Mouse (Mus musculus): ENCODE measurements around the gene Gramd4. TPM values are rescaled to one million over a fixed set of nuclear protein-coding genes. Genes with fewer than 3 reads are reported as not detected.

Gene Gramd4
- 8.4 and 9.0 TPM in 2 replicates for polyA plus RNA-seq (2014; fragmentation: Nextera tagmentation; extraction: Ambion mirVana)

DNA sequence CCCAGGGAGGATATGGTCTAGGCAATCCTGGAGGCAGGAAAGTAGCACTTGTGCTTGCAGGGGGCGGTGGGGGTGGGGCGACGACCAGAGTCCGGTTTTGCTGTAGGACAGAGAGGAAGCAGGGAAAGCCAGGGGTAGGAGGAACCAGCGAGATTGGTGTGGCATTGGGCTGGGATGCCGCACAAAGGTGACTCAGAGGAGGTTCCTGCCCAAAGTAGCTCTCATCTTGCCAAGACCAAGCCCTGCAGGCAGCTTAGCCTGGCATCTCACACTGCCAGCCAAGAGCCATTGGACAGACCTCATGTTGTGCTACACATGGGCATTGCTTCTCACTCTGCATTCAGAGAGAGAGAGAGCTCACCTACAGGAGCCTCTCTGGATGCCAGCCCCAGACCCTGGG is at the start of gene Gramd4:
TSS of gene Gramd4 (plus strand) at position 283 of the 400 bp plus-strand sequence.
- ATAC-seq (ENCODE audit: insufficient number of reproducible peaks, low FRiP score, low TSS enrichment, low read depth), result 0 out of 2 replicates have a peak, but pooled peaks have one; percentile 1

GRCm38 (mm10) chr15:86013130-86013529 is 44.4 kb upstream of the Gramd4 start:
- Histone ChIP-seq H3K36me3 (ENCODE audit: control insufficient read depth, insufficient read depth, low read length) (no peaks in the 10 kb centered on the region), H3K27me3 (ENCODE audit: control insufficient read depth, insufficient read depth, low read length) (no peaks in the 10 kb centered on the region), H3K9me3 (ENCODE audit: control insufficient read depth, low read length) (no peaks in the 10 kb centered on the region), H3K27ac (replicated peaks; ENCODE audit: low read depth, low read length) (no peak overlapping the region), H3K4me3 (ENCODE audit: low read depth, low read length) (no peak overlapping the region), H3K9ac (ENCODE audit: low read length) (no peak overlapping the region), H3K4me2 (ENCODE audit: low read depth, severe bottlenecking) (no peak overlapping the region), H3K4me1 (ENCODE audit: control insufficient read depth, insufficient read depth, low read length) (no peaks in the 10 kb centered on the region)
- 55% methylated on average over 2 of the region's 2 CpGs for WGBS
- ATAC-seq (ENCODE audit: insufficient number of reproducible peaks, low FRiP score, low TSS enrichment, low read depth) (no peak), DNase-seq (ENCODE audit: low spot score) (no peak)

More for the DNA sequence above, at the start of gene Gramd4:
- WGBS, result 18% methylated on average over 6 of the region's 6 CpGs
- DNase-seq (ENCODE audit: low spot score), result peak; percentile 35
- Histone ChIP-seq H3K27ac (replicated peaks; ENCODE audit: low read depth, low read length) (no peak within 1 kb of the TSS), H3K9me3 (ENCODE audit: control insufficient read depth, low read length) (no peaks in the 10 kb centered on the region), H3K4me2 (ENCODE audit: low read depth, severe bottlenecking) (peak within 1 kb of the TSS; percentile 84), H3K4me3 (ENCODE audit: low read depth, low read length) (peak within 1 kb of the TSS; percentile 75), H3K9ac (ENCODE audit: low read length) (peak within 1 kb of the TSS; percentile 90), H3K4me1 (ENCODE audit: control insufficient read depth, insufficient read depth, low read length) (peaks cover 25% of the 10 kb centered on the region), H3K27me3 (ENCODE audit: control insufficient read depth, insufficient read depth, low read length) (0 out of 2 replicates have a peak, but pooled peaks cover 2% of the 10 kb centered on the region), H3K36me3 (ENCODE audit: control insufficient read depth, insufficient read depth, low read length) (no peaks in the 10 kb centered on the region)

GRCm38 (mm10) chr15:86013656-86014055 is 43.8 kb upstream of the Gramd4 start:
- Histone ChIP-seq H3K27ac (replicated peaks; ENCODE audit: low read depth, low read length) (no peak overlapping the region), H3K4me2 (ENCODE audit: low read depth, severe bottlenecking) (no peak overlapping the region), H3K4me1 (ENCODE audit: control insufficient read depth, insufficient read depth, low read length) (no peaks in the 10 kb centered on the region), H3K9me3 (ENCODE audit: control insufficient read depth, low read length) (no peaks in the 10 kb centered on the region), H3K27me3 (ENCODE audit: control insufficient read depth, insufficient read depth, low read length) (no peaks in the 10 kb centered on the region), H3K9ac (ENCODE audit: low read length) (no peak overlapping the region), H3K36me3 (ENCODE audit: control insufficient read depth, insufficient read depth, low read length) (no peaks in the 10 kb centered on the region), H3K4me3 (ENCODE audit: low read depth, low read length) (no peak overlapping the region)
- DNase-seq (ENCODE audit: low spot score) (no peak), ATAC-seq (ENCODE audit: insufficient number of reproducible peaks, low FRiP score, low TSS enrichment, low read depth) (no peak)
- WGBS, result 64% methylated on average over 10 of the region's 10 CpGs

GRCm38 (mm10) chr15:86015026-86015425 is 42.5 kb upstream of the Gramd4 start:
- ATAC-seq (ENCODE audit: insufficient number of reproducible peaks, low FRiP score, low TSS enrichment, low read depth) (no peak), DNase-seq (ENCODE audit: low spot score) (no peak)
- Histone ChIP-seq H3K4me1 (ENCODE audit: control insufficient read depth, insufficient read depth, low read length) (no peaks in the 10 kb centered on the region), H3K27ac (replicated peaks; ENCODE audit: low read depth, low read length) (no peak overlapping the region), H3K36me3 (ENCODE audit: control insufficient read depth, insufficient read depth, low read length) (no peaks in the 10 kb centered on the region), H3K9me3 (ENCODE audit: control insufficient read depth, low read length) (no peaks in the 10 kb centered on the region), H3K4me2 (ENCODE audit: low read depth, severe bottlenecking) (no peak overlapping the region), H3K4me3 (ENCODE audit: low read depth, low read length) (no peak overlapping the region), H3K27me3 (ENCODE audit: control insufficient read depth, insufficient read depth, low read length) (no peaks in the 10 kb centered on the region), H3K9ac (ENCODE audit: low read length) (no peak overlapping the region)
- 87% methylated on average over 7 of the region's 7 CpGs for WGBS

GRCm38 (mm10) chr15:86015860-86016541 is 41.5 kb upstream of the Gramd4 start:
- Histone ChIP-seq H3K27ac (replicated peaks; ENCODE audit: low read depth, low read length) (no peak overlapping the region), H3K9me3 (ENCODE audit: control insufficient read depth, low read length) (no peaks in the 10 kb centered on the region), H3K36me3 (ENCODE audit: control insufficient read depth, insufficient read depth, low read length) (no peaks in the 10 kb centered on the region), H3K27me3 (ENCODE audit: control insufficient read depth, insufficient read depth, low read length) (no peaks in the 10 kb centered on the region), H3K4me3 (ENCODE audit: low read depth, low read length) (no peak overlapping the region), H3K4me2 (ENCODE audit: low read depth, severe bottlenecking) (no peak overlapping the region), H3K9ac (ENCODE audit: low read length) (no peak overlapping the region; the same call in 1 of the 2 replicates), H3K4me1 (ENCODE audit: control insufficient read depth, insufficient read depth, low read length) (no peaks in the 10 kb centered on the region)
- no peak for ATAC-seq (ENCODE audit: insufficient number of reproducible peaks, low FRiP score, low TSS enrichment, low read depth)
- no peak for DNase-seq (ENCODE audit: low spot score)
- WGBS, result 68% methylated on average over 13 of the region's 13 CpGs

DNA sequence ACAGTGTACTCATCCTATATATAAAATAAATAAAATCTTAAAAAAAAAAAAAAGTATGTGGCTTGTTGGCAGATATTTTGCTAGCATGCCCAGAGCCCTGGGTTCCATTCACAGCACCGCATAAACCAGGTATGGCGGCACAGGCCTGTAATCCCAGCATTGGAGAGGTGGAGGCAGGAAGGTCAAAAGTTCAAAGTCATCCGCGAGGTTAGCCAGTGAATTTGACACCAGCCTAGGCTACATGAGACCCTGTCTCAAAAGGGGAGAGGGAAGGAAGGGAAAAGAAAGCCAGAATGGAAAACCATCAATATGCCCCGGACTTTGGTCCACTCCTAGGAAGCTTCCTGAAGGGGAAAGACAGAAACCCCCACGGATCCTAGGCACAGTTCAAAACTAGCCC is 40.2 kb upstream of the Gramd4 start:
- no peak overlapping the region for H3K4me2 ChIP-seq (ENCODE audit: low read depth, severe bottlenecking)
- no peaks in the 10 kb centered on the region for H3K36me3 ChIP-seq (ENCODE audit: control insufficient read depth, insufficient read depth, low read length)
- no peak overlapping the region for H3K27ac ChIP-seq (replicated peaks; ENCODE audit: low read depth, low read length)
- no peak overlapping the region for H3K4me3 ChIP-seq (ENCODE audit: low read depth, low read length)
- ATAC-seq (ENCODE audit: insufficient number of reproducible peaks, low FRiP score, low TSS enrichment, low read depth) (no peak), DNase-seq (ENCODE audit: low spot score) (no peak)
- WGBS, result 84% methylated on average over 6 of the region's 6 CpGs
- H3K4me1 ChIP-seq (ENCODE audit: control insufficient read depth, insufficient read depth, low read length), result no peaks in the 10 kb centered on the region
- H3K9ac ChIP-seq (ENCODE audit: low read length), result no peak overlapping the region
- no peaks in the 10 kb centered on the region for H3K27me3 ChIP-seq (ENCODE audit: control insufficient read depth, insufficient read depth, low read length)
- H3K9me3 ChIP-seq (ENCODE audit: control insufficient read depth, low read length), result no peaks in the 10 kb centered on the region

GRCm38 (mm10) chr15:86018753-86019512 is 38.6 kb upstream of the Gramd4 start:
- no peaks in the 10 kb centered on the region for H3K9me3 ChIP-seq (ENCODE audit: control insufficient read depth, low read length)
- H3K9ac ChIP-seq (ENCODE audit: low read length), result no peak overlapping the region
- no peak for DNase-seq (ENCODE audit: low spot score)
- no peaks in the 10 kb centered on the region for H3K4me1 ChIP-seq (ENCODE audit: control insufficient read depth, insufficient read depth, low read length)
- ATAC-seq (ENCODE audit: insufficient number of reproducible peaks, low FRiP score, low TSS enrichment, low read depth), result no peak
- H3K36me3 ChIP-seq (ENCODE audit: control insufficient read depth, insufficient read depth, low read length), result no peaks in the 10 kb centered on the region
- no peaks in the 10 kb centered on the region for H3K27me3 ChIP-seq (ENCODE audit: control insufficient read depth, insufficient read depth, low read length)
- 91% methylated on average over 5 of the region's 5 CpGs for WGBS
- H3K4me3 ChIP-seq (ENCODE audit: low read depth, low read length), result no peak overlapping the region
- no peak overlapping the region for H3K27ac ChIP-seq (replicated peaks; ENCODE audit: low read depth, low read length)
- no peak overlapping the region for H3K4me2 ChIP-seq (ENCODE audit: low read depth, severe bottlenecking)

- H3K27ac ChIP-seq (replicated peaks; ENCODE audit: low read depth, low read length), result no peak overlapping the region
- no peaks in the 10 kb centered on the region for H3K27me3 ChIP-seq (ENCODE audit: control insufficient read depth, insufficient read depth, low read length)
- no peaks in the 10 kb centered on the region for H3K36me3 ChIP-seq (ENCODE audit: control insufficient read depth, insufficient read depth, low read length)
- ATAC-seq (ENCODE audit: insufficient number of reproducible peaks, low FRiP score, low TSS enrichment, low read depth) (no peak), DNase-seq (ENCODE audit: low spot score) (no peak)
- no peak overlapping the region for H3K4me3 ChIP-seq (ENCODE audit: low read depth, low read length)
- H3K4me1 ChIP-seq (ENCODE audit: control insufficient read depth, insufficient read depth, low read length), result no peaks in the 10 kb centered on the region
- 81% methylated on average over 8 of the region's 8 CpGs for WGBS
- H3K9ac ChIP-seq (ENCODE audit: low read length), result no peak overlapping the region
- no peaks in the 10 kb centered on the region for H3K9me3 ChIP-seq (ENCODE audit: control insufficient read depth, low read length)
- H3K4me2 ChIP-seq (ENCODE audit: low read depth, severe bottlenecking), result no peak overlapping the region
These were observed 37.5 kb upstream of the Gramd4 start for GRCm38 (mm10) chr15:86020008-86020407.

All from limb, embryonic 11.5 days (tissue).